Mouse (Mus musculus): ENCODE data around the gene Dld.

The Dld gene

GRCm38 (mm10) chr12:31350944-31351928 lies at the start of gene Dld:
Dld (minus strand) TSS chr12:31351453.
- peak; percentile 97 for DNase-seq (ENCODE audit: low spot score)

GRCm38 (mm10) chr12:31400821-31401220 lies 49.6 kb upstream of the Dld start:
- DNase-seq (ENCODE audit: low spot score), result no peak

- no peak for DNase-seq (ENCODE audit: low spot score)
Measured at GRCm38 (mm10) chr12:31397709-31398108, 46.5 kb upstream of the Dld start.

GRCm38 (mm10) chr12:31395895-31396294 lies 44.6 kb upstream of the Dld start:
- no peak for DNase-seq (ENCODE audit: low spot score)

GRCm38 (mm10) chr12:31391696-31392095 lies 40.4 kb upstream of the Dld start:
- no peak for DNase-seq (ENCODE audit: low spot score)

GRCm38 (mm10) chr12:31390571-31390970 lies 39.3 kb upstream of the Dld start, which contains the start of gene Slc26a3:
Slc26a3 (plus strand) TSS chr12:31390871.
- no peak for DNase-seq (ENCODE audit: low spot score)

- DNase-seq (ENCODE audit: low spot score), result peak; percentile 23
Measured at GRCm38 (mm10) chr12:31387303-31387702, 36.0 kb upstream of the Dld start.

- no peak for DNase-seq (ENCODE audit: low spot score)
Measured at GRCm38 (mm10) chr12:31382451-31382850, 31.2 kb upstream of the Dld start.

- DNase-seq (ENCODE audit: low spot score), result no peak
Measured at GRCm38 (mm10) chr12:31380878-31381277, 29.6 kb upstream of the Dld start.

GRCm38 (mm10) chr12:31377241-31377640 lies 26.0 kb upstream of the Dld start:
- no peak for DNase-seq (ENCODE audit: low spot score)

- no peak for DNase-seq (ENCODE audit: low spot score)
Measured at GRCm38 (mm10) chr12:31376326-31376950, 25.2 kb upstream of the Dld start.

- DNase-seq (ENCODE audit: low spot score), result no peak
Measured at GRCm38 (mm10) chr12:31375283-31375615, 24.0 kb upstream of the Dld start.

- peak; percentile 78 for DNase-seq (ENCODE audit: low spot score)
Measured at GRCm38 (mm10) chr12:31374603-31375282, 23.5 kb upstream of the Dld start.

GRCm38 (mm10) chr12:31369656-31370055 lies 18.4 kb upstream of the Dld start:
- no peak for DNase-seq (ENCODE audit: low spot score)

- no peak for DNase-seq (ENCODE audit: low spot score)
Measured at GRCm38 (mm10) chr12:31369118-31369517, 17.9 kb upstream of the Dld start.

- DNase-seq (ENCODE audit: low spot score), result no peak
Measured at GRCm38 (mm10) chr12:31367721-31368120, 16.5 kb upstream of the Dld start.

- DNase-seq (ENCODE audit: low spot score), result no peak
Measured at GRCm38 (mm10) chr12:31366428-31366827, 15.2 kb upstream of the Dld start.

GRCm38 (mm10) chr12:31350191-31350943 lies 886 bp downstream of the Dld start:
- no peak for DNase-seq (ENCODE audit: low spot score)

- DNase-seq (ENCODE audit: low spot score), result no peak
Measured at GRCm38 (mm10) chr12:31333261-31333660, 18.0 kb downstream of the Dld start.

GRCm38 (mm10) chr12:31327139-31327538 lies 24.1 kb downstream of the Dld start:
- DNase-seq (ENCODE audit: low spot score), result no peak

- no peak for DNase-seq (ENCODE audit: low spot score)
Measured at GRCm38 (mm10) chr12:31323136-31323695, 28.0 kb downstream of the Dld start.

GRCm38 (mm10) chr12:31321532-31321931 lies 29.7 kb downstream of the Dld start:
- DNase-seq (ENCODE audit: low spot score), result no peak

All from lung, postnatal 25 days (tissue).